Mouse (Mus musculus): ENCODE results near the gene Olfr718-ps1.
A peak's percentile ranks its signal among the peaks of the same experiment; 100 is the strongest.
"Not testable (repeated sequence)": the region's sequence is repeated elsewhere in the genome, so short reads cannot be mapped to it uniquely, and the experiment has no call there.

Gene Olfr718-ps1

GRCm38 (mm10) chr5:143147481-143147880 is at the start of gene Olfr718-ps1:
Olfr718-ps1 (minus strand) TSS chr5:143147581.
- no peak for DNase-seq (ENCODE audit: low spot score in 2 of 2)

- DNase-seq (ENCODE audit: low spot score in 2 of 2) = no peak
These were observed 49.1 kb upstream of the Olfr718-ps1 start for GRCm38 (mm10) chr5:143196506-143196905.

- no peak for DNase-seq (ENCODE audit: low spot score in 2 of 2)
These were observed 47.8 kb upstream of the Olfr718-ps1 start for GRCm38 (mm10) chr5:143195166-143195565.

GRCm38 (mm10) chr5:143194747-143195146 is 47.4 kb upstream of the Olfr718-ps1 start:
- DNase-seq (ENCODE audit: low spot score in 2 of 2) = not testable (repeated sequence)

GRCm38 (mm10) chr5:143192806-143193205 is 45.4 kb upstream of the Olfr718-ps1 start:
- no peak for DNase-seq (ENCODE audit: low spot score in 2 of 2)

GRCm38 (mm10) chr5:143188014-143188413 is 40.6 kb upstream of the Olfr718-ps1 start:
- DNase-seq (ENCODE audit: low spot score in 2 of 2) = not testable (repeated sequence)

- peak; percentile 89 for DNase-seq (ENCODE audit: low spot score in 2 of 2)
These were observed 33.1 kb upstream of the Olfr718-ps1 start, which contains the start of the genes Rbak and Spdye4b for GRCm38 (mm10) chr5:143180255-143181076. Rbak (minus strand) TSS chr5:143180775. Spdye4b (plus strand) TSS chr5:143181017.

GRCm38 (mm10) chr5:143179179-143179578 is 31.8 kb upstream of the Olfr718-ps1 start:
- no peak for DNase-seq (ENCODE audit: low spot score in 2 of 2)

GRCm38 (mm10) chr5:143177541-143178200 is 30.3 kb upstream of the Olfr718-ps1 start:
- no peak for DNase-seq (ENCODE audit: low spot score in 2 of 2)

- DNase-seq (ENCODE audit: low spot score in 2 of 2) = no peak
These were observed 28.6 kb upstream of the Olfr718-ps1 start for GRCm38 (mm10) chr5:143175970-143176369.

GRCm38 (mm10) chr5:143165508-143166070 is 18.2 kb upstream of the Olfr718-ps1 start:
- no peak for DNase-seq (ENCODE audit: low spot score in 2 of 2)

GRCm38 (mm10) chr5:143155534-143155933 is 8.2 kb upstream of the Olfr718-ps1 start:
- DNase-seq (ENCODE audit: low spot score in 2 of 2) = no peak

GRCm38 (mm10) chr5:143153756-143154155 is 6.4 kb upstream of the Olfr718-ps1 start:
- DNase-seq (ENCODE audit: low spot score in 2 of 2) = no peak

- DNase-seq (ENCODE audit: low spot score in 2 of 2) = no peak
These were observed 2.7 kb upstream of the Olfr718-ps1 start for GRCm38 (mm10) chr5:143150044-143150443.

GRCm38 (mm10) chr5:143149536-143149935 is 2.2 kb upstream of the Olfr718-ps1 start:
- no peak for DNase-seq (ENCODE audit: low spot score in 2 of 2)

GRCm38 (mm10) chr5:143148661-143149060 is 1.3 kb upstream of the Olfr718-ps1 start:
- no peak for DNase-seq (ENCODE audit: low spot score in 2 of 2)

GRCm38 (mm10) chr5:143137580-143137979 is 9.8 kb downstream of the Olfr718-ps1 start:
- no peak for DNase-seq (ENCODE audit: low spot score in 2 of 2)

- DNase-seq (ENCODE audit: low spot score in 2 of 2) = no peak
These were observed 12.3 kb downstream of the Olfr718-ps1 start for GRCm38 (mm10) chr5:143135042-143135441.

GRCm38 (mm10) chr5:143134216-143135010 is 13.0 kb downstream of the Olfr718-ps1 start:
- not testable (repeated sequence) for DNase-seq (ENCODE audit: low spot score in 2 of 2)

- no peak for DNase-seq (ENCODE audit: low spot score in 2 of 2)
These were observed 14.4 kb downstream of the Olfr718-ps1 start for GRCm38 (mm10) chr5:143132935-143133514.

- DNase-seq (ENCODE audit: low spot score in 2 of 2) = no peak
These were observed 17.0 kb downstream of the Olfr718-ps1 start for GRCm38 (mm10) chr5:143130342-143130741.
